Mouse (Mus musculus): ENCODE measurements around the gene Xirp2.
"Not testable (repeated sequence)": the region's sequence is repeated elsewhere in the genome, so short reads cannot be mapped to it uniquely, and the experiment has no call there.

Gene Xirp2

DNA sequence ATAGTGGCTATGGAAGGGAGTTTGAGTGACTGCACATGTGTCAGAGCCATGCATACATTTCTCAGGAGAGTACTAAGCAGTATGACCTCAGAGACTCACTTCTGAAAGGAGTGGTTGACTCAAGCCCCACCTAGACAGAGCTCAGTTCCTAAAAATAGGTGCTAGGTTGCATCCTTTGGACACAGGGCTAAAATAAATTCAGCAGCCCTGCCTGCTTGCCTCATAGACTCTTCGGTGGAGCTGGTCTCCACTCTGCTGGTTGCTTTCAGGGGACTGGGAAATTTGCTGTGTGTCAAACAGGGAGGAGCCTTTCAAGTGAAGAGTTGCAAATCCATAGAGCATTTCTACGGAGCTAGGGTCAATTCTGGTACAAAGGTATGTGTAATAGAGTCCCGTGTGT lies at the start of gene Xirp2:
TSS of gene Xirp2 (plus strand) at position 223 of the 400 bp plus-strand sequence.
- no peak for DNase-seq

DNA sequence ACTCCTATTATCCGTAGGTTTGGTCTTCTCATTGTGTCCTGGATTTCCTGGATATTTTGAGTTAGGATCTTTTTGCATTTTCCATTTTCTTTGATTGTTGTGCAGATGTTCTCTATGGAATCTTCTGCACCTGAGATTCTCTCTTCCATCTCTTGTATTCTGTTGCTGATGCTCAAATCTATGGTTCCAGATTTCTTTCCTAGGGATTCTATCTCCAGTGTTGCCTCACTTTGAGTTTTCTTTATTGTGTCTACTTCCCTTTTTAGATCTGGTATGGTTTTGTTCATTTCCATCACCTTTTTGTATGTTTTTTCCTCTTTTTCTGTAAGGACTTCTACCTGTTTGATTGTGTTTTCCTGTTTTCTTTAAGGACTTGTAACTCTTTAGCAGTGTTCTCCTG lies 32.4 kb upstream of the Xirp2 start, which contains the start of gene Gm21830:
TSS of gene Gm21830 (plus strand) at position 301 of the 400 bp plus-strand sequence.
- not testable (repeated sequence) for DNase-seq

DNA sequence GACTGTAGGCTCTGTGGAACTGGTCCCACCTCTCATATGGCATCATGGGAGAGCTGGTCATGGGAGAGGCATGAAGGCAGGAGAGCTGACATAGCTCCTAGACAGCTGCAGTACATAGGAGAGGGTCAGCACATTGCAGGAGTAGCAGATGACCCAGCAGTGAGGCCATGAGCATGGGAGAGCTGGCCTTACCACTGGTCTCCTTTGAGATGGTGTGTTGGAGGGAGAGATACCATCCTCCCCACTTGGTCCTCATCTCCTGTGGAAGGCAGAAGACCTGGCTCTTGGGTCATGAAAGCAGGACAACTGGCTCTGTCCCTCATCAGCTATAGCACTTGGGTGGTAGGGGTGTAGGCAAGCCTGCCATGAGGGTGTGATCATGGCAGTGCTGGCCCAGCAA lies 24.9 kb upstream of the Xirp2 start:
- no peak for DNase-seq

DNA sequence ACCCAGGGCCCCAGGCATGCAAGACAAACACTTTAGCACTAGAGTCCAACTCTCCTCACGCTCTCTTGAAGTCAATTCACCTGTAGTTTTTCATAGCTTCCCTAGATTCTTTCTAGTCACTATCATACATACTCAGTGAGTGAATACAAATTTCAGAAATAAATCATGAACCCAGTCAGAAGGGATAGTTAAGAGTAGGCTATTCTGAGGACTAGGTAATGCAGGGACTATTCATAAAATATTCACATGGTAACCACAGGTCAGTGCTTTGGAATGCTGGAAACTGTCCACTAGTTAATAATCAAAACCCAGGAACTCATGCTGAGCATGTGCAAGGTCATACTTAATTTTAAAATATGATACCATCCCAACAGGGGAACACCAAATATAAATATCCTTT lies 23.0 kb upstream of the Xirp2 start:
- DNase-seq: no peak

DNA sequence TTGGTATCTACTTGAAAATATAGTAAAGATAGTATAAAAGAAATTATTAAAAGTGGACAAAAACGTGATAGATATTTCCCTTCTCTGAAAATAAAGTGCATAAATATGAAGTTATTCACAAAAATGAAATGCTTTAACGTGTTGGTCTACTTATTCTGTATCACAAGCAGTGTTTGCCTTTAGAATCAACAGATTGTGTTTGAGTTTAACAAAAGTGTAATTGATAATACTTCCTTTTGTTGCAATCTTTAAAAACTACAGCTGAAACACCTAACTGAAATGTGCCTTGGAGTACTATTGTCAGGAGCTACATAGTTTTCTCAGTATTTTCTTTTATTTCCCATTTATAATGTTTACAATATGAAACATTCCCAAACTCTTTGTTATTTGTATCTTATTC lies 12.7 kb upstream of the Xirp2 start, which contains the start of gene Gm26727:
TSS of gene Gm26727 (minus strand) at position 101 of the 400 bp plus-strand sequence.
- DNase-seq: no peak

DNA sequence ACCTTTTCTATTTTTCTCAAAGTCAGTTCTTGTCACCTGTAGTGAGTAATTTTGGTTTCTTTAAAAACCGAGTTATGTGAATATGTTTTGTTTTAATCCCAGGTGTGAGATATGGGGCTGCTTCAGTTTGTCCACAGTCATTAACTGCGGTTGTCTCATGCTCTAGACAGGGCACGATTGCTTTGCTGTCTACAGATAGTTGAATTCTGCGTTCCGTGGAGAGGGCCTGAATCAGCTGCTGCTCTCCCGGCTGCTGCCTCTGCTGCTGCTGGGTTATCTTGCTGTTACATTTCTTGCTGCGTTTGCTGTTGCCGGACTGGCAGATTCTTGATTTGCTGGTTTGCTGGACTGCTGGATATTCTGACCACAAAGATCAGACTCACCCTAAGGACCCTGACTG lies 7.5 kb upstream of the Xirp2 start:
- DNase-seq: no peak

DNA sequence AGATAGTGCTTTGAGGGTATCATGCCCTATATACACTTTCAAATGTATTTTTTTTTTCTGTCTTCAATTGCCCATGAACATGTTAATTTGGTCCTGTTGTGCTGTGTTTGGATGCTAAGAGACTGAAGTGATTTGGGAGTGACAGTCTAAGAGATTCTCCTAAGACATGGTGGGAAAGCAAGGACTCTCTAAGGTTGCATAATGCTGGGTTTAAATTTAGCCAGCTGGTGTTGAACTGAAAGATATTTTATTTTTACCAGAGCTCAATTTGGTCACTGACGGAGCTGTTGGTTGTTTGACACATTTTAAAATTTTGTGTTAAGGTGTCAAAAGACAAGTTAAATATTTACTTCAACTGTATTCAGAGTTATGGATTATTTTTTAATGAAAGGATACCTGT lies 970 bp downstream of the Xirp2 start:
- no peak for DNase-seq

DNA sequence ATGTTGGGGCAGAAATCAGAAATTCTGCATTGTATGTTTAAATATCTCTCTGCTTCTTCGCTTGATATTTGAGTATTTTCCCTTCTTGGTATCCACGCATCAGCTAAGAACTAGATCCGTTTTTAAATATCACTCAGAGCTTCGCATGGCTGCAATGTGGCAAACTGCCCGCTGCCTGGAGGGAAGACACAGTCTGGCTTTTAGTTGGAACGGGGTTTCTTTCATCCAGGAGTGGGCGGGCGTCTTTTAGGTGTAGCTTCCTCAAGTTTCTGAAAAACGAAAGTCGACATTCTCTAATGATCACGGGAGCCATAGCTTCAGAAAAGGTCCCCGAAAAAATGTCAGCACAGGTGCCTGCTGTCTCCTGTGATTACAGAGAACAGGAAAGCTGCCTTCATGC lies 1.4 kb downstream of the Xirp2 start:
- no peak for DNase-seq

DNA sequence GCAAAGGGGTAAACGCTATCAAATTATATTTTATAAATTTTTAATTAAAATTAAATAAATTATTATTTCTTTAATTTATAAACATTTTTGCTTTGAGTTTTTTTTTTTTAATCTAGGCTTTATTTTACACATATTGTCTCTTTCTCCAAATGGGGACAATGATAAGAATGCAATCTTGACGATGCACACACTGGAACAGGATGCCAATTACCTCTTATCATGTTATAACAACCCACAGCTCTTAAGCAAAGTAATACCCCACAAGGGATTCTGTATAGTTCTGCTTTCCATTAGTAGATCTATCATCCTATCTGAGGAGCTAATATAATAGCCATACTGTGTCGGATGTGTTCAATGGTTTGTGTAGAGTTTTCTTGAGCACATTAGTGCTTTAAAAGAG lies 15.1 kb downstream of the Xirp2 start:
- DNase-seq: no peak

DNA sequence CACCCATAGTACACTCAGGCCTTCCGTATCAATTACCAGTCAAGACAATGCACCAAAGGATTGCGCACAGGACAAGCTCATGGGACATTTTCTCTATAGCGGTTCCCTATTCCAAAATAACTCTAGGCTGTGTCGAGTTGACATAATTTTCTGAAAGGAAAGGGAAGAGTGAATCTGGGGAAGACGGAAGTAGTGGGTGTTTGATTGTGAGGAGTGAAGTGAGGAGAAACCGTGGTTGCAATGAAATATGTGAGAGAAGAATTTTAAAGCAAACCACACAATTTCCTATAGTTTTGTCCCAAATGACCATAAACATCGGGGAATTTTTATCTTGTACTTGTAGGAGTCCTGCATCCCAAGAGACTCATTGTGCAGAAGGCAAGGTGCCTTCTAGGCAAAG lies 21.2 kb downstream of the Xirp2 start:
- DNase-seq: no peak

DNA sequence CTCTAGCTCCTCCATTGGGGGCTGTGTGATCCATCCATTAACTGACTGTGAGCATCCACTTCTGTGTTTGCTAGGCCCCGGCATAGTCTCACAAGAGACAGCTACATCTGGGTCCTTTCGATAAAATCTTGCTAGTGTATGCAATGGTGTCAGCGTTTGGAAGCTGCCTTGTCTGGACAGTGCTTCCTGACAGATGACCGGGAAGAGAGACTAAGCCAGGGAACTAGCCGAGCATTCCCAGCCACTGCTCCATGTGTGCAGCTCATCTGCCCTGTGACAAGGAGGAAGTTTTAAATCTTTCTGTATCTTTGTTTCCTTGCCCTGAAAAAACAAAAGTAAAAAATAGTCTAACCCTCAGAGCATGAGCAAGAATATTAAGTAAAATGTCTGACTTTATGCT lies 24.2 kb downstream of the Xirp2 start:
- DNase-seq: not testable (repeated sequence)

DNA sequence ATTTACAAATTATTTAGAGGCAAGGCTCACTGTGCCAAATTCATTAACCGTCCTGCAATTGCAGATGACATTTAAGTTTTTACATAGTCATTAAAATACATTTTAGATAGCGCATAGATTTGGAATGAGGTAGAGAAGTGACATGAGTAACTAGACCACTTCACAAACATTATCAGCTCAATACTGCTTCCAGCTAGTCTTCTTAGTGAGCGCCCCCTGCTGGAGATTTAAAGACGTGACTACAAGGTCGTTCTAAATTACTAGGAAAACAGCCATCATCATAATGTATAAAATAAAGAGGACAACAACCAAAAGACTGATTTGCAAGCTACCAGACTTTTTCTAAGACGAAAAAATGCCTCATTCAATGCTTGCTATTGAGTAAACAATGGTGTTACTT lies 32.0 kb downstream of the Xirp2 start:
- DNase-seq: no peak

DNA sequence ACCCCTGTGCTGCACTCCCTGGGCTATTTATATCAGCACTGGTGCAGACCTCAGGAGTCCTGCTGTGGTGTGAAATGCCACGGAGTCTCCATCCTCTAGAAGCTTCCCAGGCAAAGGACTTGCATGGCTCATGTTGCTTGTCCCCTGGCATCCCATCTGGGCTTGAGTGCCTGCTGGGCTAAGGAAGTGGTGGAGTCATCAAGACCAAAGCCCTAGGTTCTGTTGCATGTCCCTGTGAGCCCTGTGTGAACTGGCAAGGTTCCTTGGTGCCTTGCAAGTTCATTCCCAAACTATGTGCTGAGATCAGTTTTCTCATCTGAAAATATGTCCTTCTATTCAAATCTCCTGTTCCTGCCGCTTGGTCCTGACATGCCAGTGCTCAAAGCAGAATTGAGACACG lies 35.2 kb downstream of the Xirp2 start:
- DNase-seq: no peak

DNA sequence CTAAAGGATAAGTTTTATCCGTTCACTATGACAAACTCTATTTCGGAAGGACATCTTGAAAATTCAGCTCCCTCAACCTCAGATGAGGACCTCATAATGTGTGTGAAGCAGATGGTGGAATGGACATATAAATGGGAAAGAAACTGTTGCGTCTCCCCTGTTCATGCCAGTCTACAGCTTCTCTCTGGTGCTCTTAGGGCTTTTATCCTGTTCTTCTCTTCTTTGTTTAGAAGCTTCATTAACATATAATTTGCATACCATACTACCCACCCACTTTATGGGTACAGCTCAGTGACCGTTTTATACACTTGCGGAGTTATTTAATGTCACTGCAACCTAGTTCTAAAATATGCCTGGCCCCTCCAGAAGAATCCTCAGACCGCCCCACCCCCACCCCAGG lies 40.9 kb downstream of the Xirp2 start:
- no peak for DNase-seq

DNA sequence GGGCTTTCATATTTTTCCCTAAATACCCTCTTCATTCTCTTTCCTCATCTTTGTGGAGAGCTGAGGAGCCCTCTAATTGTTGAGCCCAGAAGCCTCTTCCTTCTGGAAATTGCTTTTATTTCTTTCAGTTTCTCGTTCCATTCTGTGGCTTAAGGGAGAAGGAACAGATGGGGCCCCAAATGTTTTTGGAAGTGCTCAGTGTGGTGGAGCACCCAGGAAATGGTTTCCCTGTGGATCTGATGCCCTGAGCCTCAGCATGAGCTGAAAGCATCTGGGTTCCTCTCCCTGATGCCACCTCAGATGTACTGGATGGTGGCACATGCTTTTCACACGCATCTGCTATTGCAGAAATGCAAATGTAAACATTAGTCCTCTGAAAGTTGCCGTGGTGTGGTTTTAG lies 41.4 kb downstream of the Xirp2 start:
- no peak for DNase-seq

DNA sequence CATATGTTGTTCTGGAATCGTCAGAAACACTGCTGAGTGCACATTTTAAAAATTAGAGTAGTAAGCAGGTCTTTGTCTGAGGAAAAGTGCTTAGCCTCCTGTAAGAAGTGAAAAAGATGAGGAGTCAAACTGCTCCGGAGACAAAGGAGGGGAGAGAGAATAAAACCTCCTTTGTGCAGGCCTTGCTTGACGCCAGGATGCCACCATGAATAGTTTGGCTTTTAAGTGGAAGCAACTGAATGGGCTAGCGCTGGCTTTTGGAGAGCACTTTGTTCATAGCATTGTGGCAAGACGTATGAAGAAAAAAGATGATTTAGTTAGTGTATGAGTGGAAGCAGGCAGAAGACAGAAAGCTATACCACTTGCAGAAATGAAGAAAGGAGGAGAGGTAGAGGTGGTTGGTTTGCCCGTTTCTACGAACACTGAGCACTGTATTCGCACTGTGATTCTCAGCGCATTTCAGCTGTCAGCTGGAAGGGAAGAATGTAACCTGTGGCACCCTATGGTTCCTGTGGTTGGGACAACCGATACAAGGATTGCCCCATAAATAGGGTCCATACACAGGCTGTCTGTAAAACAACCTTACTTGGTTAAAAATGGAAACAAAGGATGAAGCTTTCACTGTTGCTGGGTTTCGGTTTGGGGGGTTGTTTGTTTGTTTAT lies 42.8 kb downstream of the Xirp2 start:
- no peak for DNase-seq

DNA sequence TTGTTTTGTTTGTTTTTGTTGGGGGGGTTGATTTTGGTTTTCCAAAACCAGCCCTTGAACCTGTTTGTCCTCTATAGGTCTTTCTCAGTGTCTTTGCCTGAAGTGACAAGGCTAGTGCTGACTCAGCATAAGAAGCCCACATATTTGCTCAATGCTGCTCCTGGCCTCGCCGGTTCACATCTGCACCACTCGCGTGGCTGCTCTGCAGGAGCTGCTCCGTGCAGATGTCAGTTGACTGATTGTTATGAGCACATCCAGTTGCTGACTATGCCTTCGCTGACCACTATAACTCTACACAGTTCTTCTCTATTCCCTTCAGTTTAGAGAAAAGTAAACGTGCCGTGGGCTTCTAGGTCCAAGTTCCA lies 43.3 kb downstream of the Xirp2 start:
- DNase-seq: no peak

DNA sequence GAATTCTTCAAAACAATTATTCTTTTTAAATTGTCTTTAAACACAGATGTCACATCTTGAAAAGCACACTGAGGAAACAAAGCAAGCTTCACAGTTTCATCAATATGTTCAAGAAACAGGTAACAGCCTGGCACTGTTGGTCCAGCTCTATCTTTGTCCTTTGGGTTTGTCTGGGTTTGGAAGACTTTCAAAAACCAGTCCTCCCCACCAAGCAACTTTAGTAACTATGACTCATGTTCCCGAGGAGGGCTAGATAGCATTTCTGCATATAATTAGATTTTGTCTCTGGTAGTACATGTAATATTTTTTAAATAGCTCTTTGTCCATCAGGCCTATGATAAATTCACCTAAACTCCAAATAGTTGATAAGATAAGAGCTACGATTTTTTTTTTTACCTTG lies 59.7 kb downstream of the Xirp2 start:
- no peak for DNase-seq

DNA sequence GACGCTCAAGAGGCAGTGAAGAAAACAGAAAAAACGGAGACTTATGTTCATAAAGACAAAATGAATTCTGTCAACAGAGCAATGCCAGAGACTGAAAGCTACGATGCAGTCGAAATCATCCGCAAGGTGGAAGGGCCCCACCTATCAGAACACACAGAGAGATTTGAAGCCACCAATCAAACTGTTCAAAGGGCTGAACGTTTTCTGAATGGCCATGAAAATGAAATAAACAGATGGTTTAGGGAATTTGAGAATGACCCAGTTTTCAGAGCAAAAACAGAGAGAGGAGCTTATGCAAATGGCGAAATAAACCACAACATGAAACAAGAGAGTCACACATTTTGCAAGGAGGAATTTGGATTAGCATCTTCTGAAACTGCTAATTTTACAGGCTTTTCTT lies 70.6 kb downstream of the Xirp2 start:
- DNase-seq: no peak

DNA sequence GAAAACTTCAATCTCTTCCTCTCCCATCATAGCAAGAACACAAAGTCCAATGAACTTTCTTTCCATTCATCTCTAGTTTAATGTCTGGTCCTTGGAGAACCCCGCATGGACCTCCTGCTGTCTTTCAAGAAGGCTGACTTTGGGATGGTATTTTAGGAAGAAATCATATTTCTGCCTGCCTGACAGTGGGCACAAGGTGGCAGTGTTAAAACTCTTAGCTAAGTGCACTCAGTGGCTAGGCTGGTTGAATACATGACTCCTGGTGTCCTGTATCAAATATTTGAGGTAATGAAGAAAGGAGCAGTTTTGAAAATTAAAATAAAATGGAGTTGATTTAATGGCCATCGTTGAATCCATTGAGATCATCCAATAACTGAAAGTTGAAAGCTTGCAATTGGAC lies 89.5 kb downstream of the Xirp2 start:
- no peak for DNase-seq

DNA sequence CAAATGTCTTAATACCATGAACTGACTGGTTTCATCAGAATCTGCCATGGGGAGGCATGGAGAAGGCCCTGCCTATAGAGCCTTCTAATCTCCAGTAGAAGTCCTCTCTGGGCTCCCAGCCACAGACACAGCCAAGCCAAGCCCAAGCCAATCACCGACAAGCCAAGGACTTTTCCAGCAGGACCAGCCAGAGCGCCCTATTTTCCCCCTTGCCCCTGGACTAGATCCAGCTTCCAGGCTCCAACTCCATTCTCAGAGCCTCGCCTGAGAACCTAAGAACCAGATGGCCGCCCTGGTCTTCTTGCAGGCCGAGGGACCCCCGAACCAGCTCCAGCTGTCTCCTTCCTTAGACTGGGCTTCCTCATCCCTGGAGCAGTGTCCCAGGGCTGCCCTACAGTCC lies 93.6 kb downstream of the Xirp2 start:
- DNase-seq: no peak

DNA sequence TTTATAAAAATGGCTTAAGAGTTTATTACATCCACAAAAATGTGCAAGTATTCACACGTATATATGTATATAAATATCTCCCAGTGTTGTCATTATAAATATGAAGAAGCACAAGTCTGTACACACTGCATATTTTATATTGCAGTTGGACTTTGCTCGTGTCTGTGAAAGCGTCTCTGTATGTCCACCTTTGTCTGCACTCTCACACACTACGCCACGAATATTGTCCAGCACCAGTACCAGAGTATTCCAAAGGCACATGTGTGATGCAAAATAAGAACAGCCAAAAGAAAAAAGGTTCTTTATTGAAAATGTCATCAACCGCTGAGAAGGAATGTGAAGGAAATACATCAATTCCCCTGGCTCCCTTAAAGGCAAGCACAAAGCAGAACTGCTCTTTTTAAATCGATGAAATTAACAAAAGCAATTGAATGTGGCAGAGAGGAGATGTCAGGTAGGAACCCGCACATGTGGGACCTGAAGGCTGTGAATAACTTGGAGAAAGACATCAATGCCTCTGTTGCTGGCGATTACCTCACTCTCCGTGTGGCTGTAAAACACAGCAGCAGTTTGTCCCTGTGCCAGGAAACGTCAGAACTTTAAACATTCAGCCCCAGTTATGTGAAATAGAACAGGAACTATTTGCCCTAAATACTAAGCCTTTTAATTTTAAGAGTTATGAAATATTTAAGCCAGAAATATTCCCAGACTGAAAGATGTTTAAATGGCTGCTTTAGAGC lies 96.3 kb downstream of the Xirp2 start:
- DNase-seq: no peak

DNA sequence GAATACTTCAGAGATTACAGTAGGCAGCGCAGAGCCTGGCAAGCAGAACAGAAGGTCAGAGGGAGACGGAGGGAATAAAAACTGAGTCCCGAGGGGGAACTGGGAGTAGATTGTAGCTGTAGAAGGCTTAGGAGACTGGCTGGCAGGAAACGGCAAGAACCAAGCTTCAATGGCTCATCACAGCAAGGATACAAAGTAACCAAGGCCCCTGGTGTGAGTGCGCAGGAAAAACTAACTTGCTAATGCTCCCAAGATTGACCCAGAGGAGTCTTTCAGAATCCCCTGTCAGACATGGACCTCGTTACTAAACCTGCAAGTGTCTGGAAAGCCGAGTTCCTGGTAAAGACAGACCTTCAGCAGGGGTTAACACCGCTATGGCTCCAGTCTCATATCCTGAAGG lies 98.6 kb downstream of the Xirp2 start:
- DNase-seq: no peak

DNA sequence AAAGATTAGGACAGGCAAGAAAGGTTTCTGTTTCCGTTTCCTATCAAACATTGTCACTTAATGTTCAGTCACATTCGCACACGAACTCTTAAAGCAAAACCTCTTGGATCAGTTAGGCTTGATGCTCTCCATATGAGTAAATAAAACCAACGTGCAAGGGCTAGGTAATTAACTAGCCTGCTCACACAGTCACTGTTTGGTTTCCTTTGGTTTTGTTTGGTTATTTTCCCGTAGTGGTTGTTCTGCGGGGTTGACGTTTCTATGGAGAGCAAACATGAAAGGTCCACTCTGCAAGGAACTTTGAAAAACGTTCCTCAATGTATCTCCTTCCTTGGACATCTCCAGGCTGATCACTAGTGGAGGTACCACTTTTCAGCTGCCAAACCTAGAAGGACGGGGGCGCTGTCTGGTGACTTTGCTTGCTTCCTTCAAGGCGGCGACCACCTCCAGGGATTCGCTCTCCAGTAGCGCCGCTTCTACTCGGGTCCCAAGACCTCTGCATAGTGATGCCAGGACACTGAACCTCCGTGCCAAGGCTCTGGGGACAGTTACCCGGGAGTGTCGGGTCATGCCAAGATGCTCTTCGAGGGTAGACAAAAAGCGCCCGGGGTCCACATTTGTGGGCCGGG lies 119.2 kb downstream of the Xirp2 start:
- DNase-seq: peak; percentile 76

Measured in cerebellum, adult 11-12 months (tissue).